Mouse (Mus musculus) fibroblast of lung, adult 2 months (primary cell): ENCODE results near the gene Rab1b.

Experiments used
- DNase-seq: peaks from one replicate; pipeline ENCODE4 v3.0.0-alpha.2; 2011; ENCODE audit warnings: low read depth

The Rab1b gene

DNA sequence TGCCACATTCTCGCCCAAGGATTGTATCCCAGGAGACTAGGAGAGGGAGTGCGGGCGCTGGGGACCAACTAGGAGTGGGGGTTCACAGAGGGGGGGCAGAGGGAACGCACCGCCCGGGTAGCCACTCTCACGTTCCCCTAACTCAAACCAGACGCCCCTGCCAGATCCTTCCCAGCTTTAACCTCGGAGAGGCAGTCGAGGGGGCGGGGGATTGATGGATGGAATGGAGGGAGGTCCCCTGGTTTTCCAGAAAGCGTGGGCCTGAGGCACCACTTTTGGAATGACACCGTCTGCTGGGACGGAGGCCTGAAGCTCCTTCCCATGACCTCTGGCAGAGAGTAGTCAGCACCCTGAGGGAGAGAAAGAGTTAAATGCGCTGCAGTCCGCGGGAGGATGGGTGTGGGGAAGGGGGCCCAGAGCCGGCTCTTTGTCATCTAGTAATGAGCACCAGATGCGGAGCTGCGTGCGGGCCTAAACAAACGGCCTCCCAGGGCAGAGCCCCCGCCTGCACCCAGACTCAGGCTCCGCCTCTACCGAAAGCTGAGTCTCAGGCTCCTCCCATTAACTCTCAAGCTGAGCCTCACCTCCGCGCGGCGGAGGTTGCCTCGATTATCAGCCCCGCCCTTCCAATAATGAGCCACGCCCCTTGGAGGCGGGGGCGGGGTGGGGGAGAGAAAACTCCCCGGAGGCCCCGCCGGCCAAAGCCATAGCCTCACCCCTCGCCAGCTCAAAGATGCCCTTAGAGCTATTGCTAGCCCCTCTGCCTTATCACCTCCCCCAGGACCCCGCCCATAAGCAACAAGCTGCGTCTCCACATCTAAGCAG lies 35.1 kb downstream of the Rab1b start:
- peak; percentile 92 for DNase-seq

DNA sequence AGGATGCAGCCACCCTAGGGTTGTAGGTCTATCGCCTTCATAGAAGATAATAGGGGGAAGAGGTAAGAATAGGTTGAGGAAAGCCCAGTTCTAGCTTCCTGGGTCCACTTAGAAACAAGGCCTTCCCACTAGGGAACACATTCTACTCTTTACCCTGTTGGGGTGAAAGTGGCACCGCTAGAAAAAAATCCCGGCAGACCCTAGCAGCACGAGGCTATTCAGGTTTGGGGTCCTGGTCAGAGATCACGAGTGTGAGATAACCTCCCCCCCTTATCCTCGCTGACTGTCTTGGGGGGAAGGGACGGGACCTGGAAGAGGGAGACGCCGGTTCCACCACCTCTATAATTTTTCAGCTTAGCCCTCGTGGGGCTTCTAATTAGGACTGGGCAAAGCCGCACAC lies 35.8 kb downstream of the Rab1b start:
- DNase-seq = no peak

GRCm38 (mm10) chr19:5069978-5070377 lies 36.9 kb downstream of the Rab1b start:
- DNase-seq = no peak

DNA sequence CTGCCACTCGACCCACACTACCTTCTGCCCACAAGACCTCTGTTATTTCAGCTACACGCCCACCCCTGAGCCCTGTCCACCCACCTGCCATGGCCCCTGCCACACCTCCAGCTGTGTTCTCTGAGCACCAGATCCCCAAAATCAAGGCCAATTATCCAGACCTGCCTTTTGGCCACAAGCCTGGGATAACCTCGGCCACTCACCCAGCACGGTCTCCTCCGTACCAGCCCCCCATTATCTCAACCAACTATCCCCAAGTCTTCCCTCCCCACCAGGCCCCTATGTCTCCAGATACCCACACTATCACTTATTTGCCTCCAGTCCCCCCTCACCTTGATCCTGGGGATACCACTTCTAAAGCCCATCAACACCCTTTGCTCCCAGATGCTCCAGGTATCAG lies 37.4 kb downstream of the Rab1b start:
- DNase-seq = no peak

- DNase-seq = no peak
Measured at GRCm38 (mm10) chr19:5068570-5069234, 38.2 kb downstream of the Rab1b start.

- no peak for DNase-seq
Measured at GRCm38 (mm10) chr19:5067867-5068569, 38.9 kb downstream of the Rab1b start, which contains the start of gene Cd248. Cd248 (plus strand) TSS chr19:5068078.

- no peak for DNase-seq
Measured at GRCm38 (mm10) chr19:5067040-5067799, 39.7 kb downstream of the Rab1b start.

DNA sequence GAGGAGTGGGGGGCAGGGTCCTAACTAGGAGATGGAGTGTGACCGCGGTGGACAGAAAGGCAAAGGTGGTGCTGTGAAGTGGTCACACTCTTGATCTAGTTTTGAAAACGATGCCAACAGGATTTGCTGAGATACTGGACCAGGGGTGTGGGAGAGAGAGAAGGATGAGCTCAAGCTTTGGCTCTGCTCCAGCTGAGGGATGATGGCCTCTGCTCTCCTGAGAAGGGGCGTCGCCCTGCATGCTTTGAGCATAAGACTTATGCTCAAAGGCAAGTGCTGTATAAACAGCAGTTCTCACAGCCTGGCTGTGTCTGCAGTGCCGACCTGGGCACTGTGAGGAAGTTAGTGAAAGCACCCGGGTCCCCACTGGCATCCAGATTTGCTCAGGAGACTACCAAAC lies 41.8 kb downstream of the Rab1b start:
- no peak for DNase-seq

- DNase-seq = no peak
Measured at GRCm38 (mm10) chr19:5062446-5062845, 44.4 kb downstream of the Rab1b start.

GRCm38 (mm10) chr19:5062041-5062440 lies 44.8 kb downstream of the Rab1b start:
- no peak for DNase-seq

- no peak for DNase-seq
Measured at GRCm38 (mm10) chr19:5060365-5061330, 46.2 kb downstream of the Rab1b start.

DNA sequence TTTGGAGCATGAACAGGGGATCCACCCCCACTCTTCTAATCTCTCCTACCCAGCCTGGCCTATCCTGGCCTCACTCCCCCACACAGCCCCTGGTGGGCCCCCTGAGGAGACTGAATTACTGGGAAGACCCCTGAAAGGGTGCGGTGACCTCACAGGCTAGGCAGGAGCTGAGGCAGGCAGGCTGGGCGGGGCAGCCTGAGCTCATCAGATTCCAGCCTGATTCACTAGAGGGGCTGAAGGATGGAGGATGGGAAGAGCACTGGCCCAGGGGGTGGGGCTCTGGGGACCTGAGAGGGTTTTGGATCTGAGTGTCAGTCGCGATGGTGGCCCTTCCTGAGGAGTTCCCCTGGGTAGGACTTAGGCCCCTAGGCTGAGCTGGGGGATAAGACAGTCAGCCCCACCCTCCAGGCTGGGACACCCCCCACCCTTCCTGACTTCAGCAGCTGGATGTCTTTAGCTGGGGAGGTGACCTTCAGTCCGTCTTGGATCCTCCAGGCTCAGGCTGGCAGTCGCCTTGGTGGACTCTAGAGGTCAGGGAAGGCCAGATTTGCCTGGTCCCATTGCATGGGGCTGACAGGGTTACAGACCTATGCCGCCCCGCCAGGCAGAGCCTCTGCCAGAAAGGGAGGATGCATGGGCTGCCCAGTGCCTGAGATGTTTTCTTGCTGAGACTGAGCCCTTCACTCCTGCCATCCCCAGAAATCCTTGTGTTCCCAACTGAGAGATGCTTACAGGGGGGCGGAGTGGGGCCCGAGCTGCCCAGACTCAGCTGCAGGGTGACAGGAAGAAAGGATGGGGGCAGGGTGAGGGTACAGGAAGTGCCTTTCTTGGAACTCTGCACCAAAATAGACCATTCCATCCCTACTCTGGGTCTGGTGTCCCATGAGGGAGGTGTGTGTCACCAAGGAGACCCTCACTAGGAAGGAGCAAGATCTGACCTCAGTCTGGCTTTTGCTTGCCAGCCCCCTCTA lies 47.8 kb downstream of the Rab1b start:
- DNase-seq = no peak

DNA sequence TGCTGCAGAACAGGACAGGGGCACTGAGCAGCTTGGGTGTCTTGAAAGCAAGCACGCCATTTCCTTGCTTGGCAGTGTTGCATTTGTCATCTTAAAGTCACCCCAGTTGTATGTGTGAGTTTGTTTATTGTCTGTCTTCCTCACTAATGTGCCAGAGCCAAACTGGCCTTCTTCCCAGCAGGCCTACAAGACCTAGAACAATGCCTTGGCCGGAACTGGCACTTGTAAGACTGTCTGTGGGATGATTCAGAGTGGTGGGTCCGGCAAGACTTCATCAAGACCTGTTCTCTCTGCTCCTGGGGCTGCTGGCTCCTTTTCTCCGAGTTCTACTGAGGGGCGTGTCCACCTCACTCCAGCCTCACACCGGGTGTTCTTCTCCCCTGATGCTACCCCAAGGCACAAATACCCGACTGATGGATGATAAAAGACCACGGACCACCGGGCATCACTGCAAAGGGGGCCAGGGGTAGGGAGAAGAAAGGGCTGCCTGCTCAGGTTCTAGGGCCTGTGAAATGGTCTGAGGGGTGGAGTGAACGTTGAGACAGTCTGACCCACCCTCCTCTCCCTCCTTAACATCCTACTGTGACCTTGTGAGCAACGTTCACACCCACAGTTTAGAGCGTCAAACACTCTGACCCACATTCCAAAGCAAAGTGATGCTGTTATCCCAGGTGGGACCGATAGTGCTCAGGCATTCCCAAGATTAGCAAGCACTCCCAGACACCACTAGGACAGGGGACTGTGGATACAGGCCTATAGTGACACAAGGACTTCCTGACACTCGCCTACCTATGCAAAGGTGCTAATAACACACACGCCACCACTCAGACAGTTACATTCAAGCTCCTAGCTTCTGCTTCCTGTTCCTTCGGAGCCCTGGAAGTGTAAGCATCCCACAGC lies 48.7 kb downstream of the Rab1b start:
- DNase-seq = no peak

DNA sequence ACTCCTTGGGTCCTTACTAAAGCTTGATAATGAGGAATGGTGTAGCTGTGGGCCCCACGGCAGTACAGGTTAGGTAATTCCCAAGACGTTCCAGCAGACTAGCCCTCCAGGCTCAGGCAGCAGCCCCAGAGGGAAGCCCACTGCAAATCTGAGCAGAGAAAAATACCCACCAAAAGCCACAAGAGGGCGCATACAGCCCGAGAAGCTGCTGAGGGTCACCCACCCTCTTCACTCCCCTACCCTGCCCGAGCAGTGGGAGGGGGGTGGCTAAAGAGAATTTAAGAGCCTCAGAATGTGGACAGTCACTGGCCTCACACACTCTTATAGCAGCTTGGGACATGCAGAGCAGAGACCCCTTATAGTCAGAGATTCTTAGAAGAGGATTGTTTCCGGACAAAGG lies 50.6 kb downstream of the Rab1b start:
- DNase-seq = no peak

GRCm38 (mm10) chr19:5053909-5054308 lies 53.0 kb downstream of the Rab1b start:
- DNase-seq = no peak

- DNase-seq = no peak
Measured at GRCm38 (mm10) chr19:5052853-5053252, 54.0 kb downstream of the Rab1b start.

DNA sequence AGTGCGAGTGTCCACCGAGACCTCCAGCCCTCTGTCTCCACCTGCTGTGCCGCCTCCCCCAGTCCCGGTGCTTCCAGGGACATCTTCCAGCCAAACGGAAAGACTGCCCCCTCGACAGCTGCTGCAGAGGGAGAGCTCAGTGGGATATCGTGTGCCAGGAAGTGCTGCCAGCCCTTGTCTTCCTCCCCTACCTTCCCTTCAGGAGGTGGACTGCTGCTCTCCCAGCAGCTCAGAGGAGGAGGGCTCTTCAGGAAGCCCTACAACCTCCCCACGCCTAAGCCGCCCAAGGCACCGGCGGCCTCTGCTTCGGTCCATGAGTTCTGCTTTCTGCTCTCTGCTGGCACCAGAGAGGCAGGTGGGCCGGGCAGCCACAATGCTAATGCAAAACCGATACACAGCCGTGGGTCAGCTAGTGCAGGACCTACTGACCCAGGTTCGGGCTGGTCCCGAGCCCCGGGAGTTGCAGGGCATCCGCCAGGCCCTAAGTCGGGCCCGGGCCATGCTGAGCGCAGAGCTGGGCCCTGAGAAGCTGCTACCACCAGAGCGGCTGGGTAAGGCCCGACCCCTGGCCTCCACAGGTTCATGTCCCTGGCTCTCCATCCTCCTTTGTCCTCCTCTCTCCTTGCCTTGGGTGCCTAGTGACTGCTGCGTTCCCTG lies 54.6 kb downstream of the Rab1b start:
- DNase-seq = no peak

GRCm38 (mm10) chr19:5051515-5051914 lies 55.4 kb downstream of the Rab1b start:
- DNase-seq = no peak
